Mouse (Mus musculus) right cerebral cortex, postnatal 25 days (tissue): ENCODE measurements around the gene Ern2.

ENCODE experiments used
- DNase-seq: peaks from one replicate; pipeline ENCODE4 v3.0.0; 2022

Gene Ern2

GRCm38 (mm10) chr7:122186043-122186442, at the start of gene Ern2:
Ern2 (minus strand) TSS chr7:122186207.
- DNase-seq, result no peak

GRCm38 (mm10) chr7:122230866-122231265, 44.9 kb upstream of the Ern2 start:
- DNase-seq, result no peak

GRCm38 (mm10) chr7:122229916-122230315, 43.9 kb upstream of the Ern2 start:
- DNase-seq, result no peak

GRCm38 (mm10) chr7:122229306-122229705, 43.3 kb upstream of the Ern2 start:
- no peak for DNase-seq

GRCm38 (mm10) chr7:122226744-122227143, 40.7 kb upstream of the Ern2 start:
- DNase-seq, result no peak

- DNase-seq, result no peak
These were observed 40.2 kb upstream of the Ern2 start for GRCm38 (mm10) chr7:122226020-122226742.

- no peak for DNase-seq
These were observed 33.4 kb upstream of the Ern2 start, which contains the start of gene Chp2 for GRCm38 (mm10) chr7:122219315-122219801. Chp2 (plus strand) TSS chr7:122219496.

- no peak for DNase-seq
These were observed 22.4 kb upstream of the Ern2 start for GRCm38 (mm10) chr7:122208276-122209021.

GRCm38 (mm10) chr7:122206121-122206520, 20.1 kb upstream of the Ern2 start:
- no peak for DNase-seq

- DNase-seq, result no peak
These were observed 17.9 kb upstream of the Ern2 start for GRCm38 (mm10) chr7:122203936-122204335.

GRCm38 (mm10) chr7:122199296-122199695, 13.3 kb upstream of the Ern2 start:
- DNase-seq, result no peak

- no peak for DNase-seq
These were observed 11.3 kb upstream of the Ern2 start for GRCm38 (mm10) chr7:122197306-122197705.

- DNase-seq, result no peak
These were observed 10.8 kb upstream of the Ern2 start for GRCm38 (mm10) chr7:122196771-122197170.

- no peak for DNase-seq
These were observed 7.9 kb upstream of the Ern2 start for GRCm38 (mm10) chr7:122193919-122194318.

GRCm38 (mm10) chr7:122191097-122191496, 5.1 kb upstream of the Ern2 start:
- no peak for DNase-seq

- DNase-seq, result no peak
These were observed 3.5 kb upstream of the Ern2 start for GRCm38 (mm10) chr7:122189484-122189883.

GRCm38 (mm10) chr7:122184569-122184968, 1.4 kb downstream of the Ern2 start:
- DNase-seq, result no peak

- DNase-seq, result no peak
These were observed 5.3 kb downstream of the Ern2 start for GRCm38 (mm10) chr7:122180720-122181119.

- DNase-seq, result no peak
These were observed 14.4 kb downstream of the Ern2 start for GRCm38 (mm10) chr7:122171613-122172012.

GRCm38 (mm10) chr7:122170705-122171104, 15.3 kb downstream of the Ern2 start:
- no peak for DNase-seq

- no peak for DNase-seq
These were observed 18.8 kb downstream of the Ern2 start for GRCm38 (mm10) chr7:122167203-122167602.

GRCm38 (mm10) chr7:122163766-122164165, 22.2 kb downstream of the Ern2 start:
- no peak for DNase-seq

- no peak for DNase-seq
These were observed 26.0 kb downstream of the Ern2 start for GRCm38 (mm10) chr7:122160037-122160436.
